Mouse (Mus musculus): ENCODE data around the gene Serpinb6e. TPM values are rescaled to one million over a fixed set of nuclear protein-coding genes. Genes with fewer than 3 reads are reported as not detected.

Gene Serpinb6e
- not detected for polyA plus RNA-seq (2015; fragmentation: Illumina TruSeq; extraction: RNeasy Lipid Tissue Mini Kit (QIAGEN cat#74804); ENCODE audit: insufficient read depth, low read depth, low replicate concordance)

DNA sequence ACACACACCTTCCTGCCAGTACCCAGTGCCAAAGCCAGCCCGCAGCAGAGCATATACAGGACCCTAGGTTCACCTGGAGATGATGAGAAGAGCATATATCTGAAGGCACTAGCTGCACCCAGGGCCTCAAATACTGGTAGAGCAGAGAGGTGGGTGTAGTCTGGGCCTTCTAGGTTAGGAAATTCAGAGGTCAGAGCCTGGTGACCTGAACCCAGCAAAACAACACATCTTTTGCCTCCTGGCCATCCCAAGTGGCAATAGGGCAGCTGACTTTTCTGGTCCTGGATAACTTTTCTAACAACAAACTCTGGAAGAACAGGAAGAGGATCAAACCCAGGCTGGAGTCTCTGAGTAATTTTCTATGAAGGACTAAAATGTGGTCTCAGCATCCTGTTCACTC lies at the start of gene Serpinb6e:
Serpinb6e (minus strand) TSS at position 101 of the 400 bp plus-strand sequence.

Other genes starting within 250 kb of the Serpinb6e start
- not detected for gene Serpinb6d, start 182.0 kb downstream of the Serpinb6e start, polyA plus RNA-seq (2015; fragmentation: Illumina TruSeq; extraction: RNeasy Lipid Tissue Mini Kit (QIAGEN cat#74804); ENCODE audit: insufficient read depth, low read depth, low replicate concordance)
- not detected for gene Serpinb6c, start 62.3 kb upstream of the Serpinb6e start, polyA plus RNA-seq (2015; fragmentation: Illumina TruSeq; extraction: RNeasy Lipid Tissue Mini Kit (QIAGEN cat#74804); ENCODE audit: insufficient read depth, low read depth, low replicate concordance)
- gene Nqo2, start 121.3 kb upstream of the Serpinb6e start, polyA plus RNA-seq (2015; fragmentation: Illumina TruSeq; extraction: RNeasy Lipid Tissue Mini Kit (QIAGEN cat#74804); ENCODE audit: insufficient read depth, low read depth, low replicate concordance): 3.2 TPM
- gene Ripk1, start 159.0 kb upstream of the Serpinb6e start, polyA plus RNA-seq (2015; fragmentation: Illumina TruSeq; extraction: RNeasy Lipid Tissue Mini Kit (QIAGEN cat#74804); ENCODE audit: insufficient read depth, low read depth, low replicate concordance): 3.5 TPM
- gene Serpinb6a, start 159.4 kb upstream of the Serpinb6e start, polyA plus RNA-seq (2015; fragmentation: Illumina TruSeq; extraction: RNeasy Lipid Tissue Mini Kit (QIAGEN cat#74804); ENCODE audit: insufficient read depth, low read depth, low replicate concordance): 46.3 TPM
- gene Bphl, start 194.2 kb upstream of the Serpinb6e start, polyA plus RNA-seq (2015; fragmentation: Illumina TruSeq; extraction: RNeasy Lipid Tissue Mini Kit (QIAGEN cat#74804); ENCODE audit: insufficient read depth, low read depth, low replicate concordance): 16.4 TPM
- 22.5 TPM for gene Tubb2a, start 234.6 kb upstream of the Serpinb6e start, polyA plus RNA-seq (2015; fragmentation: Illumina TruSeq; extraction: RNeasy Lipid Tissue Mini Kit (QIAGEN cat#74804); ENCODE audit: insufficient read depth, low read depth, low replicate concordance)

Data from pancreas, adult 10 weeks (tissue).